Mouse (Mus musculus) limb, embryonic 14.5 days (tissue): ENCODE measurements around the gene Tob2. TPM values are rescaled to one million over a fixed set of nuclear protein-coding genes. Genes with fewer than 3 reads are reported as not detected.

Source experiments
- ATAC-seq: fragments of 200-750 bp; cut with Nextera tagmentation; 2 replicates; pipeline ENCODE4 v1.8.0; 2017; ENCODE audit warnings: low read depth, moderate number of reproducible peaks, moderate TSS enrichment; ENCODE audit not compliant: low FRiP score
- DNase-seq: peaks from one replicate; pipeline ENCODE4 v3.0.0-alpha.2; 2015; ENCODE audit warnings: low spot score
- H3K27ac ChIP-seq: fragments of 300-500 bp; sonication (generic); replicated peaks from 2 replicates; pipeline ENCODE4 v1.5.1; 2014; ENCODE audit warnings: low read depth, mild to moderate bottlenecking, low read length, moderate library complexity, mixed read lengths
- H3K27me3 ChIP-seq: fragments of 300-500 bp; sonication (generic); 2 replicates; pipeline ENCODE4 v1.6.1; 2014; ENCODE audit warnings: low read length, mixed read lengths; ENCODE audit not compliant: control insufficient read depth, insufficient read depth
- H3K36me3 ChIP-seq: fragments of 300-500 bp; sonication (generic); 2 replicates; pipeline ENCODE4 v1.6.1; 2014; ENCODE audit warnings: mild to moderate bottlenecking, low read length, moderate library complexity, mixed read lengths; ENCODE audit not compliant: control insufficient read depth, insufficient read depth
- H3K4me1 ChIP-seq: fragments of 300-500 bp; sonication (generic); 2 replicates; pipeline ENCODE4 v1.6.1; 2014; ENCODE audit warnings: antibody characterized with exemption, low read length, mixed read lengths; ENCODE audit not compliant: control insufficient read depth, insufficient read depth
- H3K4me2 ChIP-seq: fragments of 300-500 bp; sonication (generic); replicated peaks from 2 replicates; pipeline ENCODE4 v1.6.1; 2014; ENCODE audit warnings: low read depth, mild to moderate bottlenecking, low read length, moderate library complexity; ENCODE audit not compliant: severe bottlenecking
- H3K4me3 ChIP-seq: fragments of 300-500 bp; sonication (generic); replicated peaks from 2 replicates; pipeline ENCODE4 v1.5.1; 2014; ENCODE audit warnings: low read length
- H3K9ac ChIP-seq: fragments of 300-500 bp; sonication (generic); 2 replicates; pipeline ENCODE4 v1.6.1; 2014; ENCODE audit warnings: mild to moderate bottlenecking, low read depth, low read length, moderate library complexity; ENCODE audit not compliant: severe bottlenecking
- H3K9me3 ChIP-seq: fragments of 300-500 bp; sonication (generic); 2 replicates; pipeline ENCODE4 v1.6.1; 2016; ENCODE audit warnings: low read length; ENCODE audit not compliant: control insufficient read depth
- POLR2A ChIP-seq: fragments of 200-500 bp; IDR thresholded peaks from 2 replicates; pipeline ENCODE4 v1.8.0; 2012; ENCODE audit warnings: inconsistent platforms, mild to moderate bottlenecking, moderate library complexity, borderline replicate concordance; ENCODE audit not compliant: insufficient read depth, insufficient read length; ENCODE audit errors: extremely low read depth
- WGBS: fragments of 180-500 bp; shearing (Covaris S2); extraction: QIAGEN DNeasy Blood & Tissue Kit; methylation state at CpG from one replicate; pipeline ENCODE4 v1.1.7; 2014; 5-methylcytosine and 5-hydroxymethylcytosine counted together
- polyA plus RNA-seq, 2 experiments: library from polyadenylated mRNA; depleted of rRNA in 1 of 2; stranded (reverse) in 1 of 2; unstranded in 1 of 2; fragments of >200 nt; fragmentation: Nextera tagmentation in 1 of 2; extraction: Ambion mirVana in 1 of 2; gene quantifications; 2 replicates each; pipeline versions ENCODE4 v1.2.1 to v1.2.3; 2012 to 2014

The Tob2 gene
- polyA plus RNA-seq, 2 experiments = 23.4 to 28.1 TPM

GRCm38 (mm10) chr15:81813986-81814705 lies 44.5 kb downstream of the Tob2 start:
- Histone ChIP-seq H3K4me2 (no peak overlapping the region), H3K9me3 (no peaks in the 10 kb centered on the region), H3K9ac (no peak overlapping the region), H3K4me1 (peaks cover 14% of the 10 kb centered on the region), H3K4me3 (no peak overlapping the region), H3K36me3 (peaks cover 44% of the 10 kb centered on the region), H3K27ac (no peak overlapping the region), H3K27me3 (no peaks in the 10 kb centered on the region)
- DNase-seq (no peak), ATAC-seq (no peak)
- WGBS = 83% methylated on average over 5 of the region's 5 CpGs
- no peak for TF ChIP-seq POLR2A

- Histone ChIP-seq H3K9me3 (no peaks in the 10 kb centered on the region), H3K4me2 (peak overlapping the region; percentile 79; the same call in 1 of the 2 replicates), H3K4me3 (no peak overlapping the region), H3K4me1 (peaks cover 16% of the 10 kb centered on the region), H3K27ac (no peak overlapping the region), H3K9ac (peak overlapping the region; percentile 71), H3K36me3 (peaks cover 36% of the 10 kb centered on the region), H3K27me3 (no peaks in the 10 kb centered on the region)
- DNase-seq = no peak
- ATAC-seq = no peak
- TF ChIP-seq POLR2A = no peak
- 67% methylated on average over 7 of the region's 7 CpGs for WGBS
Observed at GRCm38 (mm10) chr15:81812696-81813631, 45.6 kb downstream of the Tob2 start.

- Histone ChIP-seq H3K27me3 (no peaks in the 10 kb centered on the region), H3K36me3 (peaks cover 29% of the 10 kb centered on the region), H3K9me3 (no peaks in the 10 kb centered on the region), H3K4me1 (peaks cover 16% of the 10 kb centered on the region), H3K27ac (no peak overlapping the region), H3K9ac (peak overlapping the region; percentile 71), H3K4me2 (peak overlapping the region; percentile 79), H3K4me3 (peak overlapping the region; percentile 72)
- WGBS = 42% methylated on average over 3 of the region's 3 CpGs
- no peak for DNase-seq
- ATAC-seq = no peak
- TF ChIP-seq POLR2A = no peak
Observed at GRCm38 (mm10) chr15:81812287-81812686, 46.3 kb downstream of the Tob2 start.

- Histone ChIP-seq H3K27ac (peak overlapping the region; percentile 76; the same call in 1 of the 2 replicates), H3K9me3 (no peaks in the 10 kb centered on the region), H3K9ac (peak overlapping the region; percentile 71), H3K27me3 (no peaks in the 10 kb centered on the region), H3K4me2 (peak overlapping the region; percentile 79), H3K36me3 (peaks cover 22% of the 10 kb centered on the region), H3K4me1 (peaks cover 16% of the 10 kb centered on the region), H3K4me3 (peak overlapping the region; percentile 72)
- ATAC-seq (peak; percentile 21), DNase-seq (no peak)
- no peak for TF ChIP-seq POLR2A
- 1% methylated on average over 16 of the region's 26 CpGs for WGBS
Observed at GRCm38 (mm10) chr15:81811599-81811996, 47.0 kb downstream of the Tob2 start.
